Mouse (Mus musculus) heart, embryonic 10.5 days (tissue): Measurements from ENCODE around the gene Agpat3. TPM values are rescaled to one million over a fixed set of nuclear protein-coding genes. Genes with fewer than 3 reads are reported as not detected.

Experiments
- DNase-seq: peaks from one replicate; pipeline ENCODE4 v3.0.0-alpha.2; 2017; ENCODE audit warnings: low spot score
- H3K27ac ChIP-seq: fragments of 300-500 bp; sonication (generic); 2 replicates; pipeline ENCODE4 v1.5.1; 2016; ENCODE audit warnings: mild to moderate bottlenecking
- H3K27me3 ChIP-seq: fragments of 300-500 bp; sonication (generic); 2 replicates; pipeline ENCODE4 v1.6.1; 2016; ENCODE audit warnings: mild to moderate bottlenecking; ENCODE audit not compliant: poor library complexity, insufficient read depth, severe bottlenecking
- H3K36me3 ChIP-seq: fragments of 300-500 bp; sonication (generic); 2 replicates; pipeline ENCODE4 v1.6.1; 2016; ENCODE audit warnings: mild to moderate bottlenecking, moderate library complexity
- H3K4me1 ChIP-seq: fragments of 300-500 bp; sonication (generic); 2 replicates; pipeline ENCODE4 v1.6.1; 2016; ENCODE audit warnings: mild to moderate bottlenecking
- H3K4me3 ChIP-seq: fragments of 300-500 bp; sonication (generic); 2 replicates; pipeline ENCODE4 v1.5.1; 2016; ENCODE audit warnings: mild to moderate bottlenecking, moderate library complexity
- H3K9me3 ChIP-seq: fragments of 300-500 bp; sonication (generic); 2 replicates; pipeline ENCODE4 v1.6.1; 2016; ENCODE audit warnings: mild to moderate bottlenecking, moderate library complexity
- WGBS: fragments of 180-500 bp; shearing (Covaris S2); methylation state at CpG from one replicate; pipeline ENCODE4 v1.1.7; 2016; 5-methylcytosine and 5-hydroxymethylcytosine counted together
- polyA plus RNA-seq: library from polyadenylated mRNA; unstranded; fragments of >200 nt; fragmentation: Nextera tagmentation; extraction: Ambion mirVana; gene quantifications from 2 replicates; pipeline ENCODE4 v1.2.1, GENCODE M21; 2016

Agpat3 gene
- polyA plus RNA-seq, 1 experiment from 2014 or later, result 44.2 TPM

DNA sequence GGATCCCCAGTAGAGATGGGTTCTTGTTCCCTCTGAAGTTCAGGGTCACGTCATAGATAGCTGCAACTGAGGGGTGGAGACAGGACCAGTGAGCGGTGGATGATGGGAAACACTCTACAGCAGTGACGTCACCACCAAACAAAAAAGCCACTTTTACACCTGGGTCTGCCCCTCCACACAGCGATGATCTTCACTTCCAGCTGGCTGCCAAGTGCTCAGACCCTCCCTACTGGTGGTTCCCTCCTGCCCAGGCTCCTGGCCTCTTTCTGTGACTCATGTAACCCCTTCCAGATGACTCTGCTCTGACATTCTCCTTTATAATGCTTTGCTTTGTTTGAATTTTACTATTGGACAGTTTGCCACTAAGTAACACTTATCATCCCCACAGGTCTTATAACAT is 69.9 kb downstream of the Agpat3 start:
- Histone ChIP-seq H3K36me3 (peaks cover 78% of the 10 kb centered on the region), H3K4me3 (no peak overlapping the region), H3K27ac (no peak overlapping the region), H3K9me3 (no peaks in the 10 kb centered on the region), H3K27me3 (no peaks in the 10 kb centered on the region), H3K4me1 (0 out of 2 replicates have a peak, but pooled peaks cover 10% of the 10 kb centered on the region)
- DNase-seq, result no peak
- WGBS, result 82% methylated on average over 4 of the region's 4 CpGs

DNA sequence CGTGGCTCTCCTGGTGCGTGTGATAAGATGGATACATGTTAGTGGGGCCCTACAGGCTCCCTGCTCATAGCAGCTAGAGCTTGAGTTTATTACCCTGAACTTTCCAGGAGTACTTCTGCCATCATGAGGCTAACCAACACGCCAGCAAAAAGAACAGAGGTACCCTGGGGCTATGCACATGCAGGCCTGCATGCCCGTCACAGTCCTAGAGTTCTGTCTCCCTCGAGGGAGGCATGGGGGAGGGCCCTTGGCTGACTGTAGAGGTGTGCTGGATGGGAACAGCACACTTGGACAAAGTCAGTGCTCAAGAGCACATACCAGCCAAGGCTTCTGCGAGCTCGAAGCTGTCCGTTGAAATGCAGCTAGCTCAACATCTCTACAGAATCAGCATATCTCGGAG is 71.8 kb downstream of the Agpat3 start:
- no peak for DNase-seq
- 83% methylated on average over 9 of the region's 9 CpGs for WGBS
- H3K9me3 ChIP-seq, result no peaks in the 10 kb centered on the region
- H3K36me3 ChIP-seq, result peaks cover 68% of the 10 kb centered on the region
- 0 out of 2 replicates have a peak, but pooled peaks cover 8% of the 10 kb centered on the region for H3K4me1 ChIP-seq
- no peak overlapping the region for H3K27ac ChIP-seq
- no peak overlapping the region for H3K4me3 ChIP-seq
- no peaks in the 10 kb centered on the region for H3K27me3 ChIP-seq

DNA sequence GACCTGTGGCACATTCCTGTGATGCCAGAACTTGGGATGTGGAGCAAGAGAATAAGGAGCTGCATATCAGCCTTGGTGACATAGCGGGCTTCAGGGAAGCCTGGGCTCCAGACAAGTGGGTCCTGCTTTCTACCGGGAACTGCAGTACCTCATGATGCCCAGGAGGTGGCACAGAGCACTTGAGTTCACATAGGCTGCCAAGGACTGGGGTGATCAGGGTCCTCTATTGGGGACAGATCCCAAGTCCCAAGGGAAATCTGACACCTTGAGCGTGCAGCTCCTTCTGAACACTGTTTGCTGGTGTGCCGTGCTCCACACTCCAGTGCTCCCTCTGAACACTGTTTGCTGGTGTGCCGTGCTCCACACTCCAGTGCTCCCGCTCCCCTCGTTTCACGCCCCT is 73.1 kb downstream of the Agpat3 start:
- no peaks in the 10 kb centered on the region for H3K9me3 ChIP-seq
- 54% methylated on average over 8 of the region's 8 CpGs for whole genome bisulfite sequencing
- no peaks in the 10 kb centered on the region for H3K27me3 ChIP-seq
- H3K4me3 ChIP-seq, result no peak overlapping the region
- H3K27ac ChIP-seq, result no peak overlapping the region
- DNase-seq, result no peak
- H3K36me3 ChIP-seq, result peaks cover 59% of the 10 kb centered on the region
- 0 out of 2 replicates have a peak, but pooled peaks cover 7% of the 10 kb centered on the region for H3K4me1 ChIP-seq

DNA sequence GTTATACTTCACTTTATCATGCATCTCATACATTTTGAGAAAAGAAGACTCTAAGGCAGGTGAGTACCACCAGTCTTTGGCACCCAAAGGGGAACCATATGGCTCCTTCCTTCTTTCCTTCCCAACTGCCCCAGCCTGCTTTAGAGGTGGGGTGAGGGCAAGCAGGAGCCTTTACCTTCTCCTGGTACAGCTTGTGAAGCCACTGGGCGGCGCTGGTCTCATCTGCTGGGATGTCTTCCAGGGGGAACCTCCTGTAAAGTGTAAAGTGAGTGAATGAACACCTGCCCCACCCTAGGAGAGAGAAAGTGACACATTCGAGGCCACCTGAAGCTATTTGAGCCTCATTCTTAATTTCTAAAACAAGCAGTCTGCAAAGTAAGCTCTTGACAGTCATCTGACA is 74.5 kb downstream of the Agpat3 start:
- Histone ChIP-seq H3K27me3 (no peaks in the 10 kb centered on the region), H3K36me3 (peaks cover 51% of the 10 kb centered on the region)

DNA sequence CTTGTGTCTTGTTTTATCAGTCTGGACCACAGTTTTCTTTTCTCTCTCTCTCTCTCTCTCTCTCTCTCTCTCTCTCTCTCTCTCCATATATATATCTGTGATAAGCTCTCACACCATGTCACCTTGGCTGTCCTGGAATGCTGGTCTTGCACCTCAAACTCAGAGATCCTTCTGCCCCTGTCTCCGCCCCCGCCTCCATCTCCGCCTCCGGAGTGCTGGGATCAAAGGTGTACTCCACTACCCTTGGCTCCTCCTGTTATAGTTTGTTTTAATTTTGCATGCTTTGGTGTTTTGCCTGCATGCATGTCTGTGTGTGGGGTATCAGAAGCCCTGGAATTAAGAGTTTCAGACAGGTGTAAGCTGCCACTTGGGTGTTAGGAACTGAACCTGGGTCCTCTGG is 76.0 kb downstream of the Agpat3 start:
- Histone ChIP-seq H3K36me3 (peaks cover 42% of the 10 kb centered on the region), H3K9me3 (no peaks in the 10 kb centered on the region), H3K27ac (no peak overlapping the region), H3K4me1 (peaks cover 32% of the 10 kb centered on the region), H3K4me3 (no peak overlapping the region), H3K27me3 (no peaks in the 10 kb centered on the region)
- WGBS, result 92% methylated on average over 4 of the region's 4 CpGs
- no peak for DNase-seq

More for the DNA sequence above, 74.5 kb downstream of the Agpat3 start:
- Histone ChIP-seq H3K4me3 (no peak overlapping the region), H3K9me3 (no peaks in the 10 kb centered on the region), H3K4me1 (peaks cover 20% of the 10 kb centered on the region), H3K27ac (no peak overlapping the region)
- no peak for DNase-seq
- 63% methylated on average over 3 of the region's 3 CpGs for WGBS

DNA sequence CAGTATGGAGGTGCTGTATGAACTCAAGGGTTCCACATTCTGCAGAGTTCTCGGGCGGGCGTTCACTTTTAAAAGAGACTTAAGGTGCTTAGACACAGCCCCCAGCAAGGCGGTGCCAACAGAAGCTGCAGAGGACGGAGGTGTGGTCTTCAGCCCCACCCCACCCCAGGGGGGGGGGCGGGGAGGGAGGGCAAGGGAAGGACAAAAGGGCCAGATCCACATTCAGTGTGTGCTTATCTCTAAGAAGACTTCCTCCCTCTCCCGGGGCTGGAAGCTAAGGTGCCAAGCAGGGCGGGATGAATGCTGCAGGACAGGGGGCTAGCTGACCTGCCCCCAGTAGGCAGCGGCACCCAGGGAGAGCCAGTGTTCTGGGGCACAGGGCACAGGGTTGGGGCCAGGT is 79.4 kb downstream of the Agpat3 start:
- peaks cover 29% of the 10 kb centered on the region; the same call in 1 of the 2 replicates for H3K36me3 ChIP-seq
- 11% methylated on average over 8 of the region's 9 CpGs for WGBS
- DNase-seq, result peak; percentile 84

DNA sequence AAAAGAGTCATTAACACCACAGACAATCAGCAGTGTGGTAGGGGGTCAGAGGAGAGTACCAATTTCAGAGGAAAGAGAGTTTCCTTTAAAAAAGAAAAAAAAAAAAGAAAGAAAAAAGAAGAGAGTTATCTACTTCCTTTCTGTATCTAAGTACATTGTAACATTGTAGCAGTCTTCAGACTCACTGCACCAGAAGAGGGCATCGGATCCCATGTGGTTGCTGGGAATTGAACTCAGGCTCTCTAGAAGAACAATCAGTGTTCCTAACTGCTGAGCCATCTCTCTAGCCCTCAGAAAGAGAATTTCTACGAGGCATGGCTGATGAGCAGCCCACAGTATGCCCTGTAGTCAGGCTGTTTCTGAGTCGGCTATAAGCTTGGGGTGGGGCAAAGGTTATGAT is 86.4 kb downstream of the Agpat3 start:
- Histone ChIP-seq H3K27ac (no peak overlapping the region), H3K27me3 (no peaks in the 10 kb centered on the region), H3K4me3 (no peak overlapping the region), H3K4me1 (peaks cover 5% of the 10 kb centered on the region), H3K9me3 (no peaks in the 10 kb centered on the region), H3K36me3 (peaks cover under 1% of the 10 kb centered on the region; the same call in 1 of the 2 replicates)
- no peak for DNase-seq
- 62% methylated on average over 3 of the region's 3 CpGs for WGBS

More for the DNA sequence above, 79.4 kb downstream of the Agpat3 start:
- Histone ChIP-seq H3K4me1 (peaks cover 27% of the 10 kb centered on the region), H3K27me3 (no peaks in the 10 kb centered on the region), H3K27ac (peak overlapping the region; percentile 42), H3K9me3 (no peaks in the 10 kb centered on the region), H3K4me3 (peak overlapping the region; percentile 32)

DNA sequence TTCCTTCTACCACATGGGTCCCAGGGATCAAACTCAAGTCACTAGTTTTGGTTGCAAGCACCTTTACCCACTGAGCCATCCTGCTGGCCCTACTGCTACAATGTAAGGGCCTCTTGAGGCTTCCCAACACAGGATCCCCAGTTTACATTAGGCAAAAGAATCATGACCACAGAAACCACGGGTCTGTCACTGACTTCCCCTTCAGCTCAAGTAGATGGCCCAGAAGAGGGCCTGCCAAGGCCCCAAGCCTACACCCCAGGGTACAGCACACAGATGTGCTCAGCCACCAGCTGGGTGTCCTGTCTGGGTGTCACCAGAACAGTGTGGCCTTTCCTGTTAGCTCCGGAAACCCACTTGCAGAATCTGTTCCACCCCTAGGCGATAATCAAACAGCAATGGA is 87.6 kb downstream of the Agpat3 start:
- whole genome bisulfite sequencing, result 80% methylated on average over 3 of the region's 3 CpGs
- Histone ChIP-seq H3K27me3 (no peaks in the 10 kb centered on the region), H3K9me3 (no peaks in the 10 kb centered on the region), H3K27ac (no peak overlapping the region), H3K4me1 (peaks cover 14% of the 10 kb centered on the region), H3K4me3 (no peak overlapping the region), H3K36me3 (no peaks in the 10 kb centered on the region)
- DNase-seq, result no peak

DNA sequence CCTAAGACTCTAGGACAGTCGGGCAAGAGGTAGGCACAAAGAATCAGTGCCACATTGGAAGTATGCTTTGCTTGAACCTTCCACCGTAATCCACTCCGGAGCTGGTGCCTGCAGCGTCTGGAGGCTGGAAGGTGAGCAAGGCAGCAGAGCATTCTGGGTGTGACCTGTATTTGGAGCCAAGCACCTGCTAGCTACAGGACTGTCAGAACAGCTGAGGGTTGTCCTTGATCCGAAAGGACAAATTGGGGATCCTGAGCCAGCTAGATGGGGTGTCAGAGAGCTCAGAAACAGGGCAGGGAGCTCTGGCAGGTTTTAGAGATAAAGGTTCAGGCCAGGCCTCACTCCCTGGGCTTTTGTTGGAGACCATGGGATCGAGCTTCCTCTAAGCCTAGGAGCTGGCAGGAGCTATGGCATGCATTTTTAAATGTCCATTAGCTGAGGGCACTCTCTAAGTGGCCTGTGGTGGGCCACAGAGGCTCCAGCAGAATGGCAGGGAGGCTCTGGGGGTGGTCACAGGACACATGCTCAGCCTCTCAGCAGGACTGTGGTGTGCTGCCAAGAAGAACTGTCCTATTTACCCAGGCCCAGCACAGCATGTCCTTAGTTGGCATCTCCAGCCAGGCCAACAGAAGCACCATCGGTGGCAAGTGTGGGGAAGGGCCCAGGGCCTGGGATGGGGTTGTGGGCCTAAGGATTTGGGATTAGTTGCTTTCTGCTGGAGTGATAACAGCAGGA is 91.2 kb downstream of the Agpat3 start:
- H3K9me3 ChIP-seq, result no peaks in the 10 kb centered on the region
- H3K4me1 ChIP-seq, result peaks cover 14% of the 10 kb centered on the region
- DNase-seq, result no peak
- peaks cover 5% of the 10 kb centered on the region; the same call in 1 of the 2 replicates for H3K27me3 ChIP-seq
- no peak overlapping the region for H3K4me3 ChIP-seq
- H3K27ac ChIP-seq, result no peak overlapping the region
- WGBS, result 66% methylated on average over 7 of the region's 7 CpGs
- H3K36me3 ChIP-seq, result no peaks in the 10 kb centered on the region

DNA sequence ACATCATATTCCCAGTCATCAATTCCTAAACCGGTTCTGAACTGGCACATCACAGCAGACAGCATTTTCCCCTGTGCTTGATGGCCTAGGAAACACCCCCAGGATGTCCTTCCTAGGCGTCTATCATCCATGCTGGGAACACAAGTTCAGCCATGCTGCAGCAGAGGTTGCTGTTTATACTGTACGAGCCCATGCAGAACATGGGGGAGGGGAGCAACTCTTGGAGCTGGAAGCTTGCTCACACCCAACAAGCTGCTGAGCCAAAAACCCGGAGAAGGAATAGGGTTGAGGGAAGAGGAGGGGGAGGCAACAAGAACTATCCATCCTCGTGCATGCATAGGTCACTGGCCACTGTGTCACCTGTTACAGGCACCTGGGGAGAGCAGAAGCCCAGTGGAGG is 92.0 kb downstream of the Agpat3 start:
- Histone ChIP-seq H3K27ac (no peak overlapping the region), H3K27me3 (peaks cover 5% of the 10 kb centered on the region; the same call in 1 of the 2 replicates), H3K36me3 (no peaks in the 10 kb centered on the region), H3K4me1 (peaks cover 14% of the 10 kb centered on the region), H3K9me3 (no peaks in the 10 kb centered on the region), H3K4me3 (no peak overlapping the region)
- 19% methylated on average over 5 of the region's 5 CpGs for WGBS
- no peak for DNase-seq

DNA sequence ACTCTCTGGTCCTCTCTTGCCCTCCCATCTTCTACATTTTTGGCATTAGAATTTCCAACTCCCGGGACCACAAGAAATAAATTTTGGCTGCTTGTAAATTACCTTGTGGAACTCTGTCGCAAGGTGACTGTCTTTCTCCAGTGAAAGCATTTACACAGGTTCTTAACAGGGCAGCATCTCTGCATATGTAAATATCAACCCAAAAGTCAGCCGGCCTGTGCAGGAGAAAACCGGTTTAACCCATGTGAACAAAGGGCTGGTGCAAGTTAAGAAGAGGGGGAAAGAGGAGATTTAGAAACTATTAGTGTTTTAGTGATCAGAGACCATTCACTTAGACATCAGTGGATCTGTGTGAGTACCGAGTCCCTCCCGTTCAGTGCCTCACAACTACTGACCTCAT is 92.6 kb downstream of the Agpat3 start:
- H3K4me3 ChIP-seq, result no peak overlapping the region
- peaks cover 14% of the 10 kb centered on the region for H3K4me1 ChIP-seq
- H3K36me3 ChIP-seq, result no peaks in the 10 kb centered on the region
- no peak for DNase-seq
- H3K27ac ChIP-seq, result no peak overlapping the region
- no peaks in the 10 kb centered on the region for H3K9me3 ChIP-seq
- H3K27me3 ChIP-seq, result peaks cover 5% of the 10 kb centered on the region; the same call in 1 of the 2 replicates
- WGBS, result 51% methylated on average over 6 of the region's 6 CpGs

DNA sequence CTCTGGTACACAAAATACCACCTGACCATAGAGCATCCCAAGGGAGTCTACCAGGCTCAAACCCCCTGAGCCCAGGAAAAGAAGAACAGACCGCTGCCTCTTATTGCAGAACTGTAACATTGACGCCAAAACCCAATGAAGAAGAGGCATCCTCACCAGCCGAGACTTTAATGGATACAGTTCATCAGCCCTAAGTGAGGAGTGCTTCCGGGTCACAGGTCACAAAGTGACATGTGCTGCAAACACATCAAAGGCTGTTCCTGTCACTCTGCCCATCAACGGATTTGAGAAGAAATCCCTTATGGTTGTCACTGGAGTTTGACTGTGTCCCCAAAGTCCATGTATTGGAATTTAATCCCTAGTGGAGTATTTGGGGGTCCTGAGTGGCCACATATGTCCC is 93.1 kb downstream of the Agpat3 start:
- H3K9me3 ChIP-seq, result no peaks in the 10 kb centered on the region
- H3K27ac ChIP-seq, result no peak overlapping the region
- DNase-seq, result no peak
- peaks cover 5% of the 10 kb centered on the region; the same call in 1 of the 2 replicates for H3K27me3 ChIP-seq
- WGBS, result 77% methylated on average over 5 of the region's 5 CpGs
- H3K4me1 ChIP-seq, result peaks cover 14% of the 10 kb centered on the region
- H3K36me3 ChIP-seq, result no peaks in the 10 kb centered on the region
- no peak overlapping the region for H3K4me3 ChIP-seq

DNA sequence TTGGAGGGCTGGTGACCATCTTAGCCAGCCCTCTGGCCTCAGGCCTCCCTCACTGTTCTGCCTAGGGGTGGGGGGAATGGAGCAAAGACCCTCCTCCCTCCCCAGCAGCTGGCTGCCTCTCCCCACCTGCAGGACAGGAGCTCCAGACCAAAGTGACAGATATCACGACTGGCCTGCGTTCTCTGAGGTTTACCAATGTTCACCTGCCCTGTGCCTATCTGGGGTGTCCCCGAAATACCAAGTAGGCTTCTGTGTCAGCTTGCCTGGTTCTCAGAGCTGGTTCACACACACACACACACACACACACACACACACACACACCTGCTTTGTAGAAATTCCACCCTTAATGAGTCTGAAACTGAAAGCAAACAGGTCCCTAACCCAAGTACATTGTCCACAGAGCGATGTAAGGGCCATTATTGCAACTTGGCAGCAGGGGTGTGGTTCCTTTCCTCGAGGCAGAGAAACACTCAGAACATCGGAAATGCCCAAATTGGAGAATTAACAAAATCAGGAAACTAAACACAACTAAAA is 94.1 kb downstream of the Agpat3 start:
- H3K27me3 ChIP-seq, result peaks cover 5% of the 10 kb centered on the region; the same call in 1 of the 2 replicates
- no peaks in the 10 kb centered on the region for H3K36me3 ChIP-seq
- H3K9me3 ChIP-seq, result no peaks in the 10 kb centered on the region
- no peak for DNase-seq
- no peak overlapping the region for H3K27ac ChIP-seq
- WGBS, result 72% methylated on average over 6 of the region's 6 CpGs
- H3K4me1 ChIP-seq, result peaks cover 14% of the 10 kb centered on the region
- no peak overlapping the region for H3K4me3 ChIP-seq
